Mouse (Mus musculus) testis, adult 2 months (tissue): Measurements from ENCODE around the gene Faf2. TPM values are rescaled to one million over a fixed set of nuclear protein-coding genes. Genes with fewer than 3 reads are reported as not detected.

Experiments used
- H3K27ac ChIP-seq: fragments of 200-500 bp; 2 replicates; pipeline ENCODE4 v1.5.1; 2012; ENCODE audit warnings: low read depth, low read length; ENCODE audit not compliant: control insufficient read depth, insufficient read depth
- H3K27me3 ChIP-seq: fragments of 200-500 bp; 2 replicates; pipeline ENCODE4 v1.6.1; 2012; ENCODE audit warnings: mild to moderate bottlenecking, low read length, moderate library complexity; ENCODE audit not compliant: control insufficient read depth, insufficient read depth
- H3K36me3 ChIP-seq: fragments of 200-500 bp; 2 replicates; pipeline ENCODE4 v1.6.1; 2012; ENCODE audit warnings: mild to moderate bottlenecking, low read length; ENCODE audit not compliant: control insufficient read depth, insufficient read depth
- H3K4me1 ChIP-seq: fragments of 200-500 bp; 2 replicates; pipeline ENCODE4 v1.6.1; 2012; ENCODE audit warnings: low read length; ENCODE audit not compliant: control insufficient read depth, insufficient read depth
- H3K4me3 ChIP-seq: fragments of 200-500 bp; 2 replicates; pipeline ENCODE4 v1.5.1; 2012; ENCODE audit warnings: low read depth, mild to moderate bottlenecking, low read length, moderate library complexity, mixed read lengths; ENCODE audit not compliant: control insufficient read depth
- CTCF ChIP-seq: fragments of 200-500 bp; IDR thresholded peaks from 2 replicates; pipeline ENCODE4 v1.5.1; 2012; ENCODE audit warnings: low read depth, mild to moderate bottlenecking, inconsistent platforms, low read length, moderate library complexity; ENCODE audit not compliant: control insufficient read depth, insufficient read depth, insufficient replicate concordance
- POLR2A ChIP-seq: fragments of 200-500 bp; IDR thresholded peaks from 2 replicates; pipeline ENCODE4 v1.6.1; 2012; ENCODE audit warnings: low read depth, mild to moderate bottlenecking, inconsistent platforms, low read length, moderate library complexity; ENCODE audit not compliant: control insufficient read depth
- polyA plus RNA-seq: library from polyadenylated mRNA; depleted of rRNA; stranded (reverse); fragments of >200 nt; gene quantifications from 2 replicates; pipeline ENCODE4 v1.2.3, GENCODE M21; 2012

Gene Faf2
- polyA plus RNA-seq, 1 experiment = 31.8 TPM

GRCm38 (mm10) chr13:54680184-54680853, 58.7 kb downstream of the Faf2 start:
- Histone ChIP-seq H3K4me1 (peaks cover 4% of the 10 kb centered on the region), H3K4me3 (no peak overlapping the region), H3K36me3 (peaks cover 2% of the 10 kb centered on the region), H3K27me3 (no peaks in the 10 kb centered on the region), H3K27ac (no peak overlapping the region)
- TF ChIP-seq POLR2A = no peak
- no peak for TF ChIP-seq CTCF

GRCm38 (mm10) chr13:54681291-54681690, 59.7 kb downstream of the Faf2 start:
- Histone ChIP-seq H3K4me1 (peaks cover 8% of the 10 kb centered on the region), H3K4me3 (no peak overlapping the region), H3K36me3 (peaks cover 2% of the 10 kb centered on the region), H3K27ac (no peak overlapping the region), H3K27me3 (no peaks in the 10 kb centered on the region)
- TF ChIP-seq CTCF (no peak), POLR2A (no peak)

- Histone ChIP-seq H3K27ac (no peak overlapping the region), H3K4me1 (peaks cover 11% of the 10 kb centered on the region), H3K27me3 (no peaks in the 10 kb centered on the region), H3K4me3 (no peak overlapping the region), H3K36me3 (peaks cover 2% of the 10 kb centered on the region)
- TF ChIP-seq CTCF (no peak), POLR2A (no peak)
Measured at GRCm38 (mm10) chr13:54683301-54683700, 61.7 kb downstream of the Faf2 start.

- H3K36me3 ChIP-seq = peaks cover 2% of the 10 kb centered on the region
Measured at GRCm38 (mm10) chr13:54684140-54684896, 62.7 kb downstream of the Faf2 start.

GRCm38 (mm10) chr13:54685174-54685573, 63.6 kb downstream of the Faf2 start:
- Histone ChIP-seq H3K4me1 (peaks cover 11% of the 10 kb centered on the region), H3K27ac (no peak overlapping the region), H3K27me3 (no peaks in the 10 kb centered on the region), H3K36me3 (peaks cover 2% of the 10 kb centered on the region), H3K4me3 (no peak overlapping the region)
- TF ChIP-seq POLR2A (no peak), CTCF (peak; percentile 52; the same call in 1 of the 2 replicates)

More at GRCm38 (mm10) chr13:54684140-54684896, 62.7 kb downstream of the Faf2 start:
- Histone ChIP-seq H3K27ac (no peak overlapping the region), H3K27me3 (no peaks in the 10 kb centered on the region), H3K4me1 (peaks cover 11% of the 10 kb centered on the region), H3K4me3 (no peak overlapping the region)
- TF ChIP-seq CTCF (no peak), POLR2A (no peak)

GRCm38 (mm10) chr13:54686139-54687053, 64.8 kb downstream of the Faf2 start:
- Histone ChIP-seq H3K4me3 (peak overlapping the region; percentile 97), H3K4me1 (peaks cover 11% of the 10 kb centered on the region), H3K36me3 (peaks cover 2% of the 10 kb centered on the region), H3K27ac (peak overlapping the region; percentile 92), H3K27me3 (no peaks in the 10 kb centered on the region)
- TF ChIP-seq CTCF (no peak), POLR2A (no peak)

GRCm38 (mm10) chr13:54687096-54687495, 65.5 kb downstream of the Faf2 start:
- Histone ChIP-seq H3K36me3 (no peaks in the 10 kb centered on the region; the same call in 1 of the 2 replicates), H3K4me1 (peaks cover 12% of the 10 kb centered on the region), H3K27me3 (no peaks in the 10 kb centered on the region), H3K4me3 (peak overlapping the region; percentile 97), H3K27ac (peak overlapping the region; percentile 92)
- TF ChIP-seq CTCF (no peak), POLR2A (no peak; the same call in none of the 2 replicates)
